Mouse (Mus musculus): ENCODE measurements around the gene Rnase9. TPM values are rescaled to one million over a fixed set of nuclear protein-coding genes. Genes with fewer than 3 reads are reported as not detected.

The Rnase9 gene
- polyA plus RNA-seq, 1 experiment, result not detected

GRCm38 (mm10) chr14:51082599-51083581 is 41.2 kb upstream of the Rnase9 start:
- Histone ChIP-seq H3K4me1 (peaks cover 34% of the 10 kb centered on the region), H3K4me3 (replicated peaks) (peak overlapping the region; percentile 91), H3K9me3 (no peaks in the 10 kb centered on the region), H3K27me3 (replicated peaks) (peaks cover 54% of the 10 kb centered on the region), H3K36me3 (replicated peaks; ENCODE audit: low read length) (no peaks in the 10 kb centered on the region)
- TF ChIP-seq FLI1 (IDR thresholded peaks at IDR 0.05; ENCODE audit: low read length) (no peak), GATA1 (IDR thresholded peaks at IDR 0.05; ENCODE audit: borderline replicate concordance, low read length) (no peak)

GRCm38 (mm10) chr14:51081035-51081434 is 39.4 kb upstream of the Rnase9 start:
- TF ChIP-seq GATA1 (IDR thresholded peaks at IDR 0.05; ENCODE audit: borderline replicate concordance, low read length) (no peak), FLI1 (IDR thresholded peaks at IDR 0.05; ENCODE audit: low read length) (no peak)
- H3K27me3 ChIP-seq (replicated peaks), result peaks cover 54% of the 10 kb centered on the region
- peaks cover 32% of the 10 kb centered on the region for H3K4me1 ChIP-seq
- no peaks in the 10 kb centered on the region for H3K9me3 ChIP-seq
- H3K4me3 ChIP-seq (replicated peaks), result no peak overlapping the region
- no peaks in the 10 kb centered on the region for H3K36me3 ChIP-seq (replicated peaks; ENCODE audit: low read length)

GRCm38 (mm10) chr14:51079180-51079579 is 37.5 kb upstream of the Rnase9 start:
- H3K4me1 ChIP-seq, result peaks cover 20% of the 10 kb centered on the region
- H3K9me3 ChIP-seq, result no peaks in the 10 kb centered on the region
- TF ChIP-seq GATA1 (IDR thresholded peaks at IDR 0.05; ENCODE audit: borderline replicate concordance, low read length) (no peak), FLI1 (IDR thresholded peaks at IDR 0.05; ENCODE audit: low read length) (no peak)
- H3K4me3 ChIP-seq (replicated peaks), result no peak overlapping the region
- H3K27me3 ChIP-seq (replicated peaks), result peaks cover 56% of the 10 kb centered on the region
- H3K36me3 ChIP-seq (replicated peaks; ENCODE audit: low read length), result no peaks in the 10 kb centered on the region

- H3K36me3 ChIP-seq (replicated peaks; ENCODE audit: low read length), result no peaks in the 10 kb centered on the region
- peaks cover 37% of the 10 kb centered on the region for H3K27me3 ChIP-seq (replicated peaks)
- H3K4me1 ChIP-seq, result peaks cover 7% of the 10 kb centered on the region
- no peak within 1 kb of the TSS for H3K4me3 ChIP-seq (replicated peaks)
- no peaks in the 10 kb centered on the region for H3K9me3 ChIP-seq
- TF ChIP-seq GATA1 (IDR thresholded peaks at IDR 0.05; ENCODE audit: borderline replicate concordance, low read length) (no peak), FLI1 (IDR thresholded peaks at IDR 0.05; ENCODE audit: low read length) (no peak)
Observed at GRCm38 (mm10) chr14:51074335-51074734, 32.7 kb upstream of the Rnase9 start, which contains the start of gene Olfr750. Olfr750 (minus strand) TSS chr14:51074435.

- Histone ChIP-seq H3K4me3 (replicated peaks) (no peak overlapping the region), H3K36me3 (replicated peaks; ENCODE audit: low read length) (no peaks in the 10 kb centered on the region), H3K9me3 (no peaks in the 10 kb centered on the region), H3K4me1 (peaks cover 23% of the 10 kb centered on the region), H3K27me3 (replicated peaks) (peaks cover 28% of the 10 kb centered on the region)
- TF ChIP-seq GATA1 (IDR thresholded peaks at IDR 0.05; ENCODE audit: borderline replicate concordance, low read length) (no peak), FLI1 (IDR thresholded peaks at IDR 0.05; ENCODE audit: low read length) (no peak)
Observed at GRCm38 (mm10) chr14:51069617-51070016, 27.9 kb upstream of the Rnase9 start.

- H3K4me3 ChIP-seq (replicated peaks), result no peak overlapping the region
- H3K36me3 ChIP-seq (replicated peaks; ENCODE audit: low read length), result no peaks in the 10 kb centered on the region
- peaks cover 23% of the 10 kb centered on the region for H3K4me1 ChIP-seq
- peaks cover 24% of the 10 kb centered on the region for H3K27me3 ChIP-seq (replicated peaks)
- TF ChIP-seq GATA1 (IDR thresholded peaks at IDR 0.05; ENCODE audit: borderline replicate concordance, low read length) (no peak), FLI1 (IDR thresholded peaks at IDR 0.05; ENCODE audit: low read length) (no peak)
- no peaks in the 10 kb centered on the region for H3K9me3 ChIP-seq
Observed at GRCm38 (mm10) chr14:51068956-51069355, 27.3 kb upstream of the Rnase9 start.

GRCm38 (mm10) chr14:51060761-51061160 is 19.1 kb upstream of the Rnase9 start:
- Histone ChIP-seq H3K27me3 (replicated peaks) (no peaks in the 10 kb centered on the region), H3K4me1 (peaks cover 58% of the 10 kb centered on the region), H3K9me3 (no peaks in the 10 kb centered on the region), H3K36me3 (replicated peaks; ENCODE audit: low read length) (no peaks in the 10 kb centered on the region), H3K4me3 (replicated peaks) (no peak overlapping the region)
- TF ChIP-seq FLI1 (IDR thresholded peaks at IDR 0.05; ENCODE audit: low read length), result no peak
- no peak for TF ChIP-seq GATA1 (IDR thresholded peaks at IDR 0.05; ENCODE audit: borderline replicate concordance, low read length)

GRCm38 (mm10) chr14:51057401-51057831 is 15.7 kb upstream of the Rnase9 start, which contains the start of gene Rnase12:
Rnase12 (minus strand) TSS chr14:51057661.
- H3K4me3 ChIP-seq (replicated peaks), result no peak within 1 kb of the TSS
- TF ChIP-seq GATA1 (IDR thresholded peaks at IDR 0.05; ENCODE audit: borderline replicate concordance, low read length) (no peak), FLI1 (IDR thresholded peaks at IDR 0.05; ENCODE audit: low read length) (no peak)

GRCm38 (mm10) chr14:51054243-51055237 is 12.9 kb upstream of the Rnase9 start:
- Histone ChIP-seq H3K9me3 (no peaks in the 10 kb centered on the region), H3K4me3 (replicated peaks) (no peak overlapping the region), H3K36me3 (replicated peaks; ENCODE audit: low read length) (no peaks in the 10 kb centered on the region), H3K27me3 (replicated peaks) (peaks cover under 1% of the 10 kb centered on the region), H3K4me1 (peaks cover 29% of the 10 kb centered on the region)
- TF ChIP-seq GATA1 (IDR thresholded peaks at IDR 0.05; ENCODE audit: borderline replicate concordance, low read length), result no peak
- TF ChIP-seq FLI1 (IDR thresholded peaks at IDR 0.05; ENCODE audit: low read length), result no peak

More at GRCm38 (mm10) chr14:51057401-51057831, 15.7 kb upstream of the Rnase9 start, which contains the start of gene Rnase12:
- peaks cover 51% of the 10 kb centered on the region for H3K4me1 ChIP-seq
- no peaks in the 10 kb centered on the region for H3K9me3 ChIP-seq
- no peaks in the 10 kb centered on the region for H3K27me3 ChIP-seq (replicated peaks)
- no peaks in the 10 kb centered on the region for H3K36me3 ChIP-seq (replicated peaks; ENCODE audit: low read length)
